Mouse (Mus musculus) midbrain, embryonic 12.5 days (tissue): ENCODE measurements around the gene Prr7. TPM values are rescaled to one million over a fixed set of nuclear protein-coding genes. Genes with fewer than 3 reads are reported as not detected.

Experiments used
- ATAC-seq: fragments of 200-750 bp; cut with Nextera tagmentation; 2 replicates; pipeline ENCODE4 v1.8.0; 2017; ENCODE audit warnings: low read depth, moderate TSS enrichment, moderate library complexity; ENCODE audit not compliant: low FRiP score
- H3K27ac ChIP-seq: fragments of 300-500 bp; sonication (generic); replicated peaks from 2 replicates; pipeline ENCODE4 v1.5.1; 2016; ENCODE audit warnings: mild to moderate bottlenecking
- H3K27me3 ChIP-seq: fragments of 300-500 bp; sonication (generic); 2 replicates; pipeline ENCODE4 v1.6.1; 2016; ENCODE audit warnings: mild to moderate bottlenecking
- H3K36me3 ChIP-seq: fragments of 300-500 bp; sonication (generic); 2 replicates; pipeline ENCODE4 v1.6.1; 2016
- H3K4me1 ChIP-seq: fragments of 300-500 bp; sonication (generic); 2 replicates; pipeline ENCODE4 v1.6.1; 2016
- H3K4me2 ChIP-seq: fragments of 300-500 bp; sonication (generic); replicated peaks from 2 replicates; pipeline ENCODE4 v1.6.1; 2016; ENCODE audit warnings: mild to moderate bottlenecking, moderate library complexity
- H3K4me3 ChIP-seq: fragments of 300-500 bp; sonication (generic); 2 replicates; pipeline ENCODE4 v1.5.1; 2016; ENCODE audit warnings: mild to moderate bottlenecking
- H3K9ac ChIP-seq: fragments of 300-500 bp; sonication (generic); replicated peaks from 2 replicates; pipeline ENCODE4 v1.6.1; 2016; ENCODE audit warnings: mild to moderate bottlenecking, moderate library complexity
- H3K9me3 ChIP-seq: fragments of 300-500 bp; sonication (generic); 2 replicates; pipeline ENCODE4 v1.6.1; 2016; ENCODE audit warnings: mild to moderate bottlenecking
- WGBS: fragments of 180-500 bp; shearing (Covaris S2); methylation state at CpG from one replicate; pipeline ENCODE4 v1.1.7; 2016; 5-methylcytosine and 5-hydroxymethylcytosine counted together
- polyA plus RNA-seq: library from polyadenylated mRNA; unstranded; fragments of >200 nt; fragmentation: Nextera tagmentation; extraction: Ambion mirVana; gene quantifications from 2 replicates; pipeline ENCODE4 v1.2.1, GENCODE M21; 2016

Prr7 gene
- polyA plus RNA-seq, 1 experiment from 2014 or later: 2.3 TPM

GRCm38 (mm10) chr13:55472132-55473022, 8.3 kb downstream of the Prr7 start:
- H3K36me3 ChIP-seq: peaks cover 40% of the 10 kb centered on the region
- peak overlapping the region; percentile 91 for H3K27ac ChIP-seq
- WGBS: under 1% methylated on average over 96 of the region's 103 CpGs
- peak overlapping the region; percentile 86 for H3K9ac ChIP-seq
- H3K4me3 ChIP-seq: peak overlapping the region; percentile 57
- peak; percentile 42 for ATAC-seq
- peak overlapping the region; percentile 90 for H3K4me2 ChIP-seq
- H3K9me3 ChIP-seq: no peaks in the 10 kb centered on the region
- 0 out of 2 replicates have a peak, but pooled peaks cover 2% of the 10 kb centered on the region for H3K27me3 ChIP-seq
- peaks cover 92% of the 10 kb centered on the region for H3K4me1 ChIP-seq

GRCm38 (mm10) chr13:55473076-55473831, 9.2 kb downstream of the Prr7 start:
- H3K27me3 ChIP-seq: no peaks in the 10 kb centered on the region
- H3K36me3 ChIP-seq: peaks cover 48% of the 10 kb centered on the region
- 16% methylated on average over 18 of the region's 18 CpGs for WGBS

GRCm38 (mm10) chr13:55473961-55474360, 9.9 kb downstream of the Prr7 start:
- Histone ChIP-seq H3K9me3 (no peaks in the 10 kb centered on the region), H3K27me3 (no peaks in the 10 kb centered on the region), H3K36me3 (peaks cover 53% of the 10 kb centered on the region), H3K27ac (peak overlapping the region; percentile 57), H3K4me1 (peaks cover 80% of the 10 kb centered on the region), H3K9ac (no peak overlapping the region), H3K4me3 (no peak overlapping the region), H3K4me2 (no peak overlapping the region)
- WGBS: 65% methylated on average over 11 of the region's 11 CpGs
- ATAC-seq: no peak

More at GRCm38 (mm10) chr13:55473076-55473831, 9.2 kb downstream of the Prr7 start:
- H3K4me3 ChIP-seq: peak overlapping the region; percentile 57
- peak overlapping the region; percentile 86 for H3K9ac ChIP-seq
- no peaks in the 10 kb centered on the region for H3K9me3 ChIP-seq
- peak overlapping the region; percentile 90 for H3K4me2 ChIP-seq
- H3K27ac ChIP-seq: peak overlapping the region; percentile 91
- H3K4me1 ChIP-seq: peaks cover 87% of the 10 kb centered on the region
- no peak for ATAC-seq

GRCm38 (mm10) chr13:55474621-55475069, 10.6 kb downstream of the Prr7 start:
- Histone ChIP-seq H3K9ac (peak overlapping the region; percentile 43; the same call in 1 of the 2 replicates), H3K4me2 (peak overlapping the region; percentile 19; the same call in 1 of the 2 replicates), H3K27ac (peak overlapping the region; percentile 82), H3K36me3 (peaks cover 60% of the 10 kb centered on the region), H3K27me3 (no peaks in the 10 kb centered on the region), H3K4me1 (peaks cover 73% of the 10 kb centered on the region), H3K4me3 (no peak overlapping the region), H3K9me3 (no peaks in the 10 kb centered on the region)
- peak; percentile 8; the same call in 1 of the 2 replicates for ATAC-seq
- 15% methylated on average over 4 of the region's 5 CpGs for WGBS

GRCm38 (mm10) chr13:55475750-55476149, 11.7 kb downstream of the Prr7 start:
- H3K9me3 ChIP-seq: no peaks in the 10 kb centered on the region
- ATAC-seq: no peak
- 90% methylated on average over 5 of the region's 5 CpGs for WGBS
- peaks cover 62% of the 10 kb centered on the region for H3K4me1 ChIP-seq
- no peak overlapping the region for H3K4me3 ChIP-seq
- peak overlapping the region; percentile 50; the same call in 1 of the 2 replicates for H3K27ac ChIP-seq
- no peak overlapping the region for H3K9ac ChIP-seq
- H3K36me3 ChIP-seq: peaks cover 71% of the 10 kb centered on the region
- H3K27me3 ChIP-seq: no peaks in the 10 kb centered on the region
- H3K4me2 ChIP-seq: no peak overlapping the region

GRCm38 (mm10) chr13:55476256-55476655, 12.2 kb downstream of the Prr7 start:
- Histone ChIP-seq H3K36me3 (peaks cover 76% of the 10 kb centered on the region), H3K4me1 (peaks cover 57% of the 10 kb centered on the region), H3K27ac (peak overlapping the region; percentile 50), H3K27me3 (no peaks in the 10 kb centered on the region), H3K4me3 (no peak overlapping the region), H3K9ac (0 out of 2 replicates have a peak overlapping the region, but pooled peaks have one; percentile 28), H3K9me3 (no peaks in the 10 kb centered on the region), H3K4me2 (no peak overlapping the region)
- 94% methylated on average over 8 of the region's 8 CpGs for WGBS
- ATAC-seq: no peak

GRCm38 (mm10) chr13:55477492-55477891, 13.4 kb downstream of the Prr7 start:
- Histone ChIP-seq H3K36me3 (peaks cover 89% of the 10 kb centered on the region), H3K4me1 (peaks cover 53% of the 10 kb centered on the region), H3K27me3 (no peaks in the 10 kb centered on the region), H3K4me3 (no peak overlapping the region), H3K9me3 (no peaks in the 10 kb centered on the region), H3K27ac (no peak overlapping the region), H3K4me2 (no peak overlapping the region), H3K9ac (no peak overlapping the region)
- 77% methylated on average over 16 of the region's 16 CpGs for WGBS
- no peak for ATAC-seq

- Histone ChIP-seq H3K27ac (no peak overlapping the region), H3K9me3 (no peaks in the 10 kb centered on the region), H3K27me3 (no peaks in the 10 kb centered on the region), H3K4me3 (no peak overlapping the region), H3K9ac (no peak overlapping the region), H3K36me3 (peaks cover 94% of the 10 kb centered on the region), H3K4me2 (no peak overlapping the region), H3K4me1 (peaks cover 53% of the 10 kb centered on the region)
- no peak for ATAC-seq
- 50% methylated on average over 5 of the region's 5 CpGs for WGBS
Measured at GRCm38 (mm10) chr13:55478036-55478435, 14.0 kb downstream of the Prr7 start.

GRCm38 (mm10) chr13:55479008-55479407, 14.9 kb downstream of the Prr7 start:
- no peak for ATAC-seq
- no peak overlapping the region for H3K4me3 ChIP-seq
- H3K4me1 ChIP-seq: peaks cover 53% of the 10 kb centered on the region
- no peak overlapping the region for H3K27ac ChIP-seq
- no peak overlapping the region for H3K9ac ChIP-seq
- WGBS: 85% methylated on average over 7 of the region's 7 CpGs
- no peaks in the 10 kb centered on the region for H3K27me3 ChIP-seq
- H3K36me3 ChIP-seq: peaks cover 89% of the 10 kb centered on the region
- H3K4me2 ChIP-seq: no peak overlapping the region
- H3K9me3 ChIP-seq: no peaks in the 10 kb centered on the region

- H3K9ac ChIP-seq: no peak overlapping the region
- no peaks in the 10 kb centered on the region for H3K27me3 ChIP-seq
- no peak for ATAC-seq
- no peak overlapping the region for H3K4me3 ChIP-seq
- peaks cover 80% of the 10 kb centered on the region for H3K36me3 ChIP-seq
- no peak overlapping the region for H3K4me2 ChIP-seq
- H3K27ac ChIP-seq: no peak overlapping the region
- H3K9me3 ChIP-seq: no peaks in the 10 kb centered on the region
- H3K4me1 ChIP-seq: peaks cover 53% of the 10 kb centered on the region
Measured at GRCm38 (mm10) chr13:55479929-55480328, 15.9 kb downstream of the Prr7 start.

GRCm38 (mm10) chr13:55482542-55482941, 18.5 kb downstream of the Prr7 start:
- peaks cover 58% of the 10 kb centered on the region for H3K36me3 ChIP-seq
- no peaks in the 10 kb centered on the region for H3K27me3 ChIP-seq
- H3K27ac ChIP-seq: peak overlapping the region; percentile 99; the same call in 1 of the 2 replicates
- H3K4me1 ChIP-seq: peaks cover 47% of the 10 kb centered on the region
- ATAC-seq: no peak
- H3K4me2 ChIP-seq: peak overlapping the region; percentile 96
- 88% methylated on average over 7 of the region's 7 CpGs for WGBS
- 0 out of 2 replicates have a peak overlapping the region, but pooled peaks have one; percentile 68 for H3K4me3 ChIP-seq
- H3K9me3 ChIP-seq: no peaks in the 10 kb centered on the region
- H3K9ac ChIP-seq: peak overlapping the region; percentile 46; the same call in 1 of the 2 replicates
